Mouse (Mus musculus): ENCODE results near the gene Bend7. TPM values are rescaled to one million over a fixed set of nuclear protein-coding genes. Genes with fewer than 3 reads are reported as not detected.

Gene Bend7
- polyA plus RNA-seq, 1 experiment, result 17.3 TPM

- 77% methylated on average over 3 of the region's 3 CpGs for WGBS
- peaks cover 18% of the 10 kb centered on the region; the same call in 1 of the 2 replicates for H3K36me3 ChIP-seq (ENCODE audit: control insufficient read depth, insufficient read depth, low read length)
- H3K27me3 ChIP-seq (ENCODE audit: control insufficient read depth, insufficient read depth, low read length), result no peaks in the 10 kb centered on the region
- H3K4me3 ChIP-seq (ENCODE audit: low read depth, low read length), result no peak overlapping the region
- H3K4me1 ChIP-seq (ENCODE audit: control insufficient read depth, insufficient read depth, insufficient read length, low read length), result no peaks in the 10 kb centered on the region
- TF ChIP-seq POLR2A (IDR thresholded peaks at IDR 0.05; ENCODE audit: low read depth, low read length) (no peak), CTCF (IDR thresholded peaks at IDR 0.05; ENCODE audit: extremely low read depth, insufficient read length, insufficient replicate concordance, low read depth, low read length) (no peak)
- no peak overlapping the region for H3K27ac ChIP-seq (ENCODE audit: insufficient read depth, low read depth, low read length)
Measured at GRCm38 (mm10) chr2:4781641-4782040, 64.0 kb downstream of the Bend7 start.

GRCm38 (mm10) chr2:4782401-4782800 lies 64.8 kb downstream of the Bend7 start:
- H3K4me1 ChIP-seq (ENCODE audit: control insufficient read depth, insufficient read depth, insufficient read length, low read length), result no peaks in the 10 kb centered on the region
- 80% methylated on average over 4 of the region's 4 CpGs for WGBS
- no peak overlapping the region for H3K27ac ChIP-seq (ENCODE audit: insufficient read depth, low read depth, low read length)
- no peak overlapping the region for H3K4me3 ChIP-seq (ENCODE audit: low read depth, low read length)
- TF ChIP-seq CTCF (IDR thresholded peaks at IDR 0.05; ENCODE audit: extremely low read depth, insufficient read length, insufficient replicate concordance, low read depth, low read length), result no peak
- TF ChIP-seq POLR2A (IDR thresholded peaks at IDR 0.05; ENCODE audit: low read depth, low read length), result no peak
- H3K36me3 ChIP-seq (ENCODE audit: control insufficient read depth, insufficient read depth, low read length), result peaks cover 18% of the 10 kb centered on the region; the same call in 1 of the 2 replicates
- H3K27me3 ChIP-seq (ENCODE audit: control insufficient read depth, insufficient read depth, low read length), result no peaks in the 10 kb centered on the region

- H3K27me3 ChIP-seq (ENCODE audit: control insufficient read depth, insufficient read depth, low read length), result no peaks in the 10 kb centered on the region
- no peak overlapping the region for H3K4me3 ChIP-seq (ENCODE audit: low read depth, low read length)
- no peaks in the 10 kb centered on the region for H3K4me1 ChIP-seq (ENCODE audit: control insufficient read depth, insufficient read depth, insufficient read length, low read length)
- no peak for TF ChIP-seq CTCF (IDR thresholded peaks at IDR 0.05; ENCODE audit: extremely low read depth, insufficient read length, insufficient replicate concordance, low read depth, low read length)
- no peak overlapping the region for H3K27ac ChIP-seq (ENCODE audit: insufficient read depth, low read depth, low read length)
- 83% methylated on average over 11 of the region's 11 CpGs for WGBS
- peaks cover 21% of the 10 kb centered on the region for H3K36me3 ChIP-seq (ENCODE audit: control insufficient read depth, insufficient read depth, low read length)
Measured at GRCm38 (mm10) chr2:4782809-4783641, 65.4 kb downstream of the Bend7 start.

- Histone ChIP-seq H3K4me3 (ENCODE audit: low read depth, low read length) (no peak overlapping the region), H3K27ac (ENCODE audit: insufficient read depth, low read depth, low read length) (no peak overlapping the region), H3K4me1 (ENCODE audit: control insufficient read depth, insufficient read depth, insufficient read length, low read length) (no peaks in the 10 kb centered on the region), H3K36me3 (ENCODE audit: control insufficient read depth, insufficient read depth, low read length) (peaks cover 21% of the 10 kb centered on the region), H3K27me3 (ENCODE audit: control insufficient read depth, insufficient read depth, low read length) (no peaks in the 10 kb centered on the region)
- TF ChIP-seq POLR2A (IDR thresholded peaks at IDR 0.05; ENCODE audit: low read depth, low read length) (no peak), CTCF (IDR thresholded peaks at IDR 0.05; ENCODE audit: extremely low read depth, insufficient read length, insufficient replicate concordance, low read depth, low read length) (no peak)
- 62% methylated on average over 8 of the region's 8 CpGs for WGBS
Measured at GRCm38 (mm10) chr2:4784012-4784411, 66.4 kb downstream of the Bend7 start.

- H3K4me1 ChIP-seq (ENCODE audit: control insufficient read depth, insufficient read depth, insufficient read length, low read length), result no peaks in the 10 kb centered on the region
- 94% methylated on average over 6 of the region's 6 CpGs for WGBS
- no peak for TF ChIP-seq CTCF (IDR thresholded peaks at IDR 0.05; ENCODE audit: extremely low read depth, insufficient read length, insufficient replicate concordance, low read depth, low read length)
- TF ChIP-seq POLR2A (IDR thresholded peaks at IDR 0.05; ENCODE audit: low read depth, low read length), result no peak
Measured at GRCm38 (mm10) chr2:4785016-4785415, 67.4 kb downstream of the Bend7 start.

GRCm38 (mm10) chr2:4787223-4787622 lies 69.6 kb downstream of the Bend7 start:
- Histone ChIP-seq H3K27ac (ENCODE audit: insufficient read depth, low read depth, low read length) (no peak overlapping the region), H3K4me1 (ENCODE audit: control insufficient read depth, insufficient read depth, insufficient read length, low read length) (no peaks in the 10 kb centered on the region), H3K4me3 (ENCODE audit: low read depth, low read length) (no peak overlapping the region), H3K36me3 (ENCODE audit: control insufficient read depth, insufficient read depth, low read length) (peaks cover 24% of the 10 kb centered on the region), H3K27me3 (ENCODE audit: control insufficient read depth, insufficient read depth, low read length) (no peaks in the 10 kb centered on the region)
- 92% methylated on average over 7 of the region's 7 CpGs for WGBS
- no peak for TF ChIP-seq POLR2A (IDR thresholded peaks at IDR 0.05; ENCODE audit: low read depth, low read length)
- no peak for TF ChIP-seq CTCF (IDR thresholded peaks at IDR 0.05; ENCODE audit: extremely low read depth, insufficient read length, insufficient replicate concordance, low read depth, low read length)

More at GRCm38 (mm10) chr2:4785016-4785415, 67.4 kb downstream of the Bend7 start:
- Histone ChIP-seq H3K27me3 (ENCODE audit: control insufficient read depth, insufficient read depth, low read length) (no peaks in the 10 kb centered on the region), H3K4me3 (ENCODE audit: low read depth, low read length) (no peak overlapping the region), H3K36me3 (ENCODE audit: control insufficient read depth, insufficient read depth, low read length) (peaks cover 22% of the 10 kb centered on the region), H3K27ac (ENCODE audit: insufficient read depth, low read depth, low read length) (no peak overlapping the region)

- WGBS, result 93% methylated on average over 8 of the region's 8 CpGs
- Histone ChIP-seq H3K27ac (ENCODE audit: insufficient read depth, low read depth, low read length) (no peak overlapping the region), H3K4me3 (ENCODE audit: low read depth, low read length) (no peak overlapping the region), H3K36me3 (ENCODE audit: control insufficient read depth, insufficient read depth, low read length) (peaks cover 24% of the 10 kb centered on the region), H3K27me3 (ENCODE audit: control insufficient read depth, insufficient read depth, low read length) (no peaks in the 10 kb centered on the region), H3K4me1 (ENCODE audit: control insufficient read depth, insufficient read depth, insufficient read length, low read length) (no peaks in the 10 kb centered on the region)
- TF ChIP-seq CTCF (IDR thresholded peaks at IDR 0.05; ENCODE audit: extremely low read depth, insufficient read length, insufficient replicate concordance, low read depth, low read length), result no peak
- no peak for TF ChIP-seq POLR2A (IDR thresholded peaks at IDR 0.05; ENCODE audit: low read depth, low read length)
Measured at GRCm38 (mm10) chr2:4791646-4792045, 74.0 kb downstream of the Bend7 start.
